Mouse (Mus musculus) ES-E14 (cell line): Measurements from ENCODE around the gene Gm42878.
"Not testable (repeated sequence)": the region's sequence is repeated elsewhere in the genome, so short reads cannot be mapped to it uniquely, and the experiment has no call there.

Experiments used
- CHD2 ChIP-seq: IDR thresholded peaks from 2 replicates; pipeline ENCODE4 v1.6.1; 2014; ENCODE audit warnings: mild to moderate bottlenecking, low read depth, low read length, inconsistent platforms
- HCFC1 ChIP-seq: IDR thresholded peaks from 2 replicates; pipeline ENCODE4 v1.6.1; 2012; ENCODE audit warnings: low read length, inconsistent platforms, borderline replicate concordance; ENCODE audit not compliant: insufficient read depth
- MAFK ChIP-seq: IDR thresholded peaks from 2 replicates; pipeline ENCODE4 v1.6.1; 2014; ENCODE audit warnings: mild to moderate bottlenecking, low read depth, low read length, inconsistent platforms; ENCODE audit not compliant: insufficient read depth
- ZC3H11A ChIP-seq: IDR thresholded peaks from 2 replicates; pipeline ENCODE4 v1.6.1; 2012; ENCODE audit warnings: low read depth, mild to moderate bottlenecking, inconsistent platforms, low read length, borderline replicate concordance
- ZNF384 ChIP-seq: IDR thresholded peaks from 2 replicates; pipeline ENCODE4 v1.6.1; 2012; ENCODE audit warnings: low read depth, low read length, inconsistent platforms

DNA sequence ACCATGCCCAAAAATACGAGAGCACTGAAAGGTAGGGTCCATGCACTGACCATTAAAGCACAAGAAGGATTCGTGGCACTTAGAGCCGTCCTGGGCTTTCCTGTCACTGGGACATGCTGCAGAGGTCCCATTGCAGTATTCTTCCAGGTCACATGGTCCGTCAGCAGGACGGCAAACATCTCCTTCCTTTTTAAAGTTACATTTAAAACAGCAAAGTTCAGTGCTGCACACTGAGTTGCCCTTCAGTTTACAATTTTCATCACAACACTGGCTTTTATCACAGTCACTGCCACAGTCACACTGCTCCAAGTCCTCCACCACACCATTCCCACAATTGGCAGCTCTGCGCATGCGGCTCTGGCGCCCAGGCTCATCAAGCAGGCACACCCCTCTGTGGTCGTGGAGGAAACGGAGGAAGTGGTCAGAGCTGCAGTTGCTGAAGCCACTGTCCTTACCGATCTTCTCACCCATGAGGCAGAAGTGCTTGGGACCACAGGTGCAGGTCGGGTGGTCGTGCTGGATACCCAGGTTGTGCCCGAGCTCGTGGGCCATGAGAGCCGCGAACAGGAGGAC lies 43.8 kb downstream of the Gm42878 start:
- TF ChIP-seq ZNF384, CHD2, HCFC1, ZC3H11A, MAFK: not testable (repeated sequence)
